Mouse (Mus musculus) spleen, adult 2 months (tissue): Measurements from ENCODE around the gene Myf6. TPM values are rescaled to one million over a fixed set of nuclear protein-coding genes. Genes with fewer than 3 reads are reported as not detected.

Experiments
- DNase-seq, 2 experiments: peaks; one replicate each; pipeline versions ENCODE4 v3.0.0 to v3.0.0-alpha.2; 2012 to 2021; ENCODE audit warnings: low spot score in 2 of 2, low read depth in 1 of 2
- H3K27ac ChIP-seq: fragments of 200-500 bp; 2 replicates; pipeline ENCODE4 v1.5.1; 2012; ENCODE audit warnings: low read length, inconsistent platforms; ENCODE audit not compliant: insufficient read depth
- H3K27me3 ChIP-seq: fragments of 200-500 bp; 2 replicates; pipeline ENCODE4 v1.6.1; 2012; ENCODE audit warnings: mild to moderate bottlenecking, moderate library complexity, low read length, inconsistent platforms; ENCODE audit not compliant: control insufficient read depth, insufficient read depth
- H3K36me3 ChIP-seq: fragments of 200-500 bp; 2 replicates; pipeline ENCODE4 v1.6.1; 2012; ENCODE audit warnings: mild to moderate bottlenecking, low read length, inconsistent platforms; ENCODE audit not compliant: control insufficient read depth, insufficient read depth
- H3K4me1 ChIP-seq: fragments of 200-500 bp; 2 replicates; pipeline ENCODE4 v1.6.1; 2011; ENCODE audit warnings: inconsistent platforms; ENCODE audit not compliant: control insufficient read depth, insufficient read depth, insufficient read length
- H3K4me3 ChIP-seq: fragments of 200-500 bp; 2 replicates; pipeline ENCODE4 v1.5.1; 2011; ENCODE audit warnings: mild to moderate bottlenecking, inconsistent platforms; ENCODE audit not compliant: insufficient read depth, insufficient read length; ENCODE audit errors: extremely low read depth
- CTCF ChIP-seq: fragments of 200-500 bp; IDR thresholded peaks from 2 replicates; pipeline ENCODE4 v1.5.1; 2011; ENCODE audit warnings: mild to moderate bottlenecking, inconsistent platforms; ENCODE audit not compliant: insufficient read depth, insufficient read length, insufficient replicate concordance; ENCODE audit errors: extremely low read depth
- POLR2A ChIP-seq: fragments of 200-500 bp; IDR thresholded peaks from 2 replicates; pipeline ENCODE4 v1.6.1; 2011; ENCODE audit warnings: low read depth, low read length, inconsistent platforms
- WGBS: fragments of 180-500 bp; shearing (Covaris S2); methylation state at CpG from one replicate; pipeline ENCODE4 v1.1.7; 2018; 5-methylcytosine and 5-hydroxymethylcytosine counted together
- polyA plus RNA-seq: library from polyadenylated mRNA; depleted of rRNA; stranded (reverse); fragments of >200 nt; gene quantifications from 2 replicates; pipeline ENCODE4 v1.2.3, GENCODE M21; 2012

The Myf6 gene
- polyA plus RNA-seq, 1 experiment, result not detected

GRCm38 (mm10) chr10:107488654-107489315 lies 5.8 kb downstream of the Myf6 start:
- Histone ChIP-seq H3K4me1 (no peaks in the 10 kb centered on the region), H3K4me3 (no peak overlapping the region), H3K27ac (no peak overlapping the region), H3K36me3 (no peaks in the 10 kb centered on the region), H3K27me3 (no peaks in the 10 kb centered on the region)
- 11% methylated on average over 12 of the region's 12 CpGs for WGBS
- TF ChIP-seq CTCF (no peak), POLR2A (no peak)
- DNase-seq, result no peak

- 66% methylated on average over 12 of the region's 12 CpGs for WGBS
- H3K27me3 ChIP-seq, result no peaks in the 10 kb centered on the region
- no peak for DNase-seq
- H3K4me1 ChIP-seq, result no peaks in the 10 kb centered on the region
- no peak overlapping the region for H3K27ac ChIP-seq
- no peak overlapping the region for H3K4me3 ChIP-seq
- no peak for TF ChIP-seq CTCF
- no peak for TF ChIP-seq POLR2A
- H3K36me3 ChIP-seq, result no peaks in the 10 kb centered on the region
These were observed 7.8 kb downstream of the Myf6 start for GRCm38 (mm10) chr10:107486770-107487169.

- no peaks in the 10 kb centered on the region for H3K4me1 ChIP-seq
- TF ChIP-seq POLR2A, result no peak
- no peak for TF ChIP-seq CTCF
- 75% methylated on average over 8 of the region's 8 CpGs for WGBS
- H3K27me3 ChIP-seq, result no peaks in the 10 kb centered on the region
- H3K36me3 ChIP-seq, result no peaks in the 10 kb centered on the region
- no peak for DNase-seq
- H3K4me3 ChIP-seq, result no peak within 1 kb of the TSS
- no peak within 1 kb of the TSS for H3K27ac ChIP-seq
These were observed 8.7 kb downstream of the Myf6 start, which contains the start of gene Myf5 for GRCm38 (mm10) chr10:107485870-107486269. Gene Myf5 (minus strand): TSS chr10:107486134.

- TF ChIP-seq POLR2A (no peak), CTCF (no peak)
- no peak for DNase-seq
- Histone ChIP-seq H3K27ac (no peak overlapping the region), H3K36me3 (no peaks in the 10 kb centered on the region), H3K27me3 (no peaks in the 10 kb centered on the region), H3K4me3 (no peak overlapping the region), H3K4me1 (no peaks in the 10 kb centered on the region)
- 83% methylated on average over 10 of the region's 10 CpGs for WGBS
These were observed 10.5 kb downstream of the Myf6 start for GRCm38 (mm10) chr10:107484050-107484449.

- DNase-seq, result no peak
- Histone ChIP-seq H3K27ac (no peak overlapping the region), H3K27me3 (no peaks in the 10 kb centered on the region), H3K36me3 (no peaks in the 10 kb centered on the region), H3K4me3 (no peak overlapping the region), H3K4me1 (no peaks in the 10 kb centered on the region)
- WGBS, result 57% methylated on average over 2 of the region's 2 CpGs
- TF ChIP-seq CTCF (no peak), POLR2A (no peak)
These were observed 21.0 kb downstream of the Myf6 start for GRCm38 (mm10) chr10:107473497-107473896.

- Histone ChIP-seq H3K4me3 (no peak overlapping the region), H3K36me3 (no peaks in the 10 kb centered on the region), H3K27me3 (no peaks in the 10 kb centered on the region), H3K27ac (no peak overlapping the region), H3K4me1 (no peaks in the 10 kb centered on the region)
- no peak for DNase-seq
- TF ChIP-seq CTCF, result no peak
- TF ChIP-seq POLR2A, result no peak
- 90% methylated on average over 5 of the region's 5 CpGs for WGBS
These were observed 22.8 kb downstream of the Myf6 start for GRCm38 (mm10) chr10:107471712-107472111.

- Histone ChIP-seq H3K4me1 (no peaks in the 10 kb centered on the region), H3K27me3 (no peaks in the 10 kb centered on the region), H3K4me3 (no peak overlapping the region), H3K36me3 (no peaks in the 10 kb centered on the region), H3K27ac (no peak overlapping the region)
- TF ChIP-seq CTCF (no peak), POLR2A (no peak)
- 87% methylated on average over 7 of the region's 7 CpGs for WGBS
- no peak for DNase-seq
These were observed 26.7 kb downstream of the Myf6 start for GRCm38 (mm10) chr10:107467819-107468218.
